Mouse (Mus musculus) myocyte (in vitro differentiated cells): ENCODE data around the gene Prickle4. TPM values are rescaled to one million over a fixed set of nuclear protein-coding genes. Genes with fewer than 3 reads are reported as not detected.

Source experiments
- H3K27me3 ChIP-seq: one replicate; pipeline ENCODE4 v1.6.1; 2011; ENCODE audit not compliant: control insufficient read depth, insufficient read depth, insufficient read length
- H3K36me3 ChIP-seq: one replicate; pipeline ENCODE4 v1.6.1; 2011; ENCODE audit not compliant: control insufficient read depth, insufficient read depth
- H3K4me2 ChIP-seq: one replicate; pipeline ENCODE4 v1.6.1; 2011; ENCODE audit warnings: low read depth, control low read depth
- H3K4me3 ChIP-seq: one replicate; pipeline ENCODE4 v1.5.1; 2011; ENCODE audit warnings: mild to moderate bottlenecking, control low read depth, moderate library complexity
- H3K79me2 ChIP-seq: one replicate; pipeline ENCODE4 v1.6.1; 2011; ENCODE audit not compliant: control insufficient read depth, insufficient read depth
- H3ac ChIP-seq: one replicate; pipeline ENCODE4 v1.6.1; 2011; ENCODE audit not compliant: control insufficient read depth, insufficient read length
- CEBPB ChIP-seq: IDR thresholded peaks from 2 replicates; pipeline ENCODE4 v1.6.1; 2011; ENCODE audit warnings: mild to moderate bottlenecking, moderate library complexity; ENCODE audit not compliant: poor library complexity, insufficient read depth, severe bottlenecking
- E2F4 ChIP-seq: IDR thresholded peaks from one replicate; pipeline ENCODE4 v1.6.1; 2011; ENCODE audit warnings: mild to moderate bottlenecking, control low read depth, moderate library complexity; ENCODE audit not compliant: insufficient read depth
- MAX ChIP-seq: IDR thresholded peaks from one replicate; pipeline ENCODE4 v1.6.1; 2011; ENCODE audit warnings: low read depth, mild to moderate bottlenecking, control low read depth
- MYOD1 ChIP-seq, 3 experiments: IDR thresholded peaks; one replicate each; pipeline ENCODE4 v1.6.1; 2011; ENCODE audit warnings: control low read depth in 2 of 3, low read depth in 2 of 3, mild to moderate bottlenecking in 2 of 3, moderate library complexity in 1 of 3; ENCODE audit not compliant: insufficient read length in 2 of 3, control insufficient read depth in 1 of 3
- MYOG ChIP-seq, 3 experiments: IDR thresholded peaks; one replicate each; pipeline ENCODE4 v1.6.1; 2011; ENCODE audit warnings: control low read depth in 2 of 3, low read depth in 2 of 3, mild to moderate bottlenecking in 2 of 3; ENCODE audit not compliant: insufficient read length in 2 of 3, control insufficient read depth in 1 of 3, insufficient read depth in 1 of 3
- POLR2A ChIP-seq: IDR thresholded peaks from one replicate; pipeline ENCODE4 v1.6.1; 2011; ENCODE audit warnings: low read depth, mild to moderate bottlenecking, control low read depth, moderate library complexity; ENCODE audit not compliant: insufficient read length
- POLR2AphosphoS2 ChIP-seq: IDR thresholded peaks from one replicate; pipeline ENCODE4 v1.6.1; 2011; ENCODE audit warnings: low read depth, control low read depth; ENCODE audit not compliant: insufficient read length
- REST ChIP-seq: IDR thresholded peaks from one replicate; pipeline ENCODE4 v1.6.1; 2011; ENCODE audit warnings: mild to moderate bottlenecking, control low read depth, moderate library complexity; ENCODE audit not compliant: insufficient read depth, insufficient read length
- SRF ChIP-seq: IDR thresholded peaks from one replicate; pipeline ENCODE4 v1.6.1; 2011; ENCODE audit warnings: low read depth; ENCODE audit not compliant: control insufficient read depth, insufficient read length
- TCF12 ChIP-seq: IDR thresholded peaks from one replicate; pipeline ENCODE4 v1.6.1; 2011; ENCODE audit warnings: mild to moderate bottlenecking, control low read depth; ENCODE audit not compliant: poor library complexity, insufficient read depth, severe bottlenecking
- TCF3 ChIP-seq: IDR thresholded peaks from one replicate; pipeline ENCODE4 v1.6.1; 2011; ENCODE audit warnings: low read depth, control low read depth; ENCODE audit not compliant: insufficient read length
- USF1 ChIP-seq: IDR thresholded peaks from one replicate; pipeline ENCODE4 v1.6.1; 2011; ENCODE audit warnings: low read depth, mild to moderate bottlenecking, control low read depth, moderate library complexity
- polyA plus RNA-seq: library from polyadenylated mRNA; unstranded; fragments of >200 nt; fragmentation: generic; extraction: Trizol; gene quantifications from one replicate; pipeline ENCODE4 v1.2.1, GENCODE M21; 2012; ENCODE audit warnings: missing spikeins

Gene Prickle4
- polyA plus RNA-seq, 1 experiment = 0.32 TPM

- Histone ChIP-seq H3K36me3 (no peaks in the 10 kb centered on the region), H3K4me3 (no peak overlapping the region), H3K27me3 (peaks cover 18% of the 10 kb centered on the region), H3ac (no peak overlapping the region), H3K4me2 (no peak overlapping the region), H3K79me2 (no peaks in the 10 kb centered on the region)
- TF ChIP-seq CEBPB (no peak), E2F4 (no peak), MYOG (IDR thresholded peaks at IDR 0.05; ENCODE audit: control insufficient read depth in 1 of 3, insufficient read depth in 1 of 3, insufficient read length in 2 of 3, low read depth in 2 of 3) (peak in 1 of 3 experiments; percentile 40), MYOD1 (IDR thresholded peaks at IDR 0.05; ENCODE audit: control insufficient read depth in 1 of 3, insufficient read length in 2 of 3, low read depth in 2 of 3) (peak in 2 of 3 experiments; percentile 28 to 31)
Measured at GRCm38 (mm10) chr17:47706196-47706595, 11.7 kb upstream of the Prickle4 start.

GRCm38 (mm10) chr17:47704692-47705091, 10.2 kb upstream of the Prickle4 start:
- no peaks in the 10 kb centered on the region for H3K79me2 ChIP-seq
- H3K27me3 ChIP-seq = peaks cover 17% of the 10 kb centered on the region
- no peaks in the 10 kb centered on the region for H3K36me3 ChIP-seq
- no peak overlapping the region for H3ac ChIP-seq
- no peak overlapping the region for H3K4me3 ChIP-seq
- TF ChIP-seq TCF3 (no peak), CEBPB (no peak), TCF12 (no peak), SRF (no peak), E2F4 (no peak), USF1 (no peak), MYOG (IDR thresholded peaks at IDR 0.05; ENCODE audit: control insufficient read depth in 1 of 3, insufficient read depth in 1 of 3, insufficient read length in 2 of 3, low read depth in 2 of 3) (no peak), POLR2A (no peak), MYOD1 (IDR thresholded peaks at IDR 0.05; ENCODE audit: control insufficient read depth in 1 of 3, insufficient read length in 2 of 3, low read depth in 2 of 3) (no peak), POLR2AphosphoS2 (no peak), REST (no peak)
- no peak overlapping the region for H3K4me2 ChIP-seq

- H3K4me2 ChIP-seq = no peak overlapping the region
- H3K36me3 ChIP-seq = no peaks in the 10 kb centered on the region
- H3ac ChIP-seq = no peak overlapping the region
- peaks cover 16% of the 10 kb centered on the region for H3K27me3 ChIP-seq
- TF ChIP-seq CEBPB (no peak), REST (no peak), USF1 (no peak), TCF12 (no peak), SRF (no peak), E2F4 (no peak), POLR2AphosphoS2 (no peak), TCF3 (no peak), MYOD1 (IDR thresholded peaks at IDR 0.05; ENCODE audit: control insufficient read depth in 1 of 3, insufficient read length in 2 of 3, low read depth in 2 of 3) (no peak), MAX (no peak), MYOG (IDR thresholded peaks at IDR 0.05; ENCODE audit: control insufficient read depth in 1 of 3, insufficient read depth in 1 of 3, insufficient read length in 2 of 3, low read depth in 2 of 3) (no peak), POLR2A (no peak)
- no peaks in the 10 kb centered on the region for H3K79me2 ChIP-seq
- H3K4me3 ChIP-seq = no peak overlapping the region
Measured at GRCm38 (mm10) chr17:47703556-47703955, 9.0 kb upstream of the Prickle4 start.

- Histone ChIP-seq H3K4me2 (no peak overlapping the region), H3K4me3 (no peak overlapping the region), H3K27me3 (peaks cover 8% of the 10 kb centered on the region), H3K36me3 (no peaks in the 10 kb centered on the region), H3ac (no peak overlapping the region), H3K79me2 (no peaks in the 10 kb centered on the region)
- no peak for TF ChIP-seq TCF12
- TF ChIP-seq USF1 = no peak
- no peak for TF ChIP-seq POLR2A
Measured at GRCm38 (mm10) chr17:47702548-47703345, 8.2 kb upstream of the Prickle4 start.

- no peak overlapping the region for H3K4me2 ChIP-seq
- H3K27me3 ChIP-seq = no peaks in the 10 kb centered on the region
- no peak overlapping the region for H3K4me3 ChIP-seq
- no peak for TF ChIP-seq SRF
- TF ChIP-seq POLR2AphosphoS2 = no peak
- no peak for TF ChIP-seq TCF3
- TF ChIP-seq E2F4 = no peak
- TF ChIP-seq MAX = no peak
- no peak for TF ChIP-seq REST
- no peak for TF ChIP-seq MYOD1 (IDR thresholded peaks at IDR 0.05; ENCODE audit: control insufficient read depth in 1 of 3, insufficient read length in 2 of 3, low read depth in 2 of 3)
- no peak for TF ChIP-seq MYOG (IDR thresholded peaks at IDR 0.05; ENCODE audit: control insufficient read depth in 1 of 3, insufficient read depth in 1 of 3, insufficient read length in 2 of 3, low read depth in 2 of 3)
- no peak for TF ChIP-seq TCF12
- no peak for TF ChIP-seq USF1
- TF ChIP-seq POLR2A = no peak
- no peak for TF ChIP-seq CEBPB
- H3ac ChIP-seq = no peak overlapping the region
- H3K79me2 ChIP-seq = no peaks in the 10 kb centered on the region
- H3K36me3 ChIP-seq = no peaks in the 10 kb centered on the region
Measured at GRCm38 (mm10) chr17:47701793-47702192, 7.3 kb upstream of the Prickle4 start.
